Mouse (Mus musculus) forebrain, embryonic 14.5 days (tissue): ENCODE measurements around the gene Tmem63b. TPM values are rescaled to one million over a fixed set of nuclear protein-coding genes. Genes with fewer than 3 reads are reported as not detected.
A peak's percentile ranks its signal among the peaks of the same experiment; 100 is the strongest.

Experiments
- ATAC-seq: fragments of 200-750 bp; cut with Nextera tagmentation; 2 replicates; pipeline ENCODE4 v1.8.0; 2017; ENCODE audit warnings: mild to moderate bottlenecking, moderate library complexity
- DNase-seq: peaks from one replicate; pipeline ENCODE4 v3.0.0-alpha.2; 2015; ENCODE audit warnings: low spot score
- H3K27ac ChIP-seq: fragments of 300-500 bp; sonication (generic); 2 replicates; pipeline ENCODE4 v1.5.1; 2014; ENCODE audit warnings: low read depth, mild to moderate bottlenecking, control low read depth, low read length, moderate library complexity
- H3K27me3 ChIP-seq: fragments of 300-500 bp; sonication (generic); replicated peaks from 2 replicates; pipeline ENCODE4 v1.6.1; 2014; ENCODE audit warnings: low read length, control low read depth, mixed read lengths; ENCODE audit not compliant: control insufficient read depth, insufficient read depth
- H3K36me3 ChIP-seq: fragments of 300-500 bp; sonication (generic); 2 replicates; pipeline ENCODE4 v1.6.1; 2014; ENCODE audit warnings: low read length, control low read depth; ENCODE audit not compliant: control insufficient read depth, insufficient read depth
- H3K4me1 ChIP-seq: fragments of 300-500 bp; sonication (generic); 2 replicates; pipeline ENCODE4 v1.6.1; 2014; ENCODE audit warnings: antibody characterized with exemption, low read length, control low read depth; ENCODE audit not compliant: control insufficient read depth, insufficient read depth
- H3K4me2 ChIP-seq: fragments of 300-500 bp; sonication (generic); 2 replicates; pipeline ENCODE4 v1.6.1; 2014; ENCODE audit warnings: mild to moderate bottlenecking, control low read depth, low read length
- H3K4me3 ChIP-seq: fragments of 300-500 bp; sonication (generic); 2 replicates; pipeline ENCODE4 v1.5.1; 2014; ENCODE audit warnings: low read depth, low read length, control low read depth
- H3K9ac ChIP-seq: fragments of 300-500 bp; sonication (generic); 2 replicates; pipeline ENCODE4 v1.6.1; 2014; ENCODE audit warnings: mild to moderate bottlenecking, low read length, control low read depth, moderate library complexity
- H3K9me3 ChIP-seq: fragments of 300-500 bp; sonication (generic); replicated peaks from 2 replicates; pipeline ENCODE4 v1.6.1; 2016; ENCODE audit warnings: low read length, control low read depth, mixed read lengths; ENCODE audit not compliant: control insufficient read depth
- WGBS: fragments of 180-500 bp; shearing (Covaris S2); extraction: QIAGEN DNeasy Blood & Tissue Kit; methylation state at CpG from one replicate; pipeline ENCODE4 v1.1.7; 2014; 5-methylcytosine and 5-hydroxymethylcytosine counted together
- polyA plus RNA-seq: library from polyadenylated mRNA; unstranded; fragments of >200 nt; fragmentation: Nextera tagmentation; extraction: Ambion mirVana; gene quantifications from 2 replicates; pipeline ENCODE4 v1.2.1, GENCODE M21; 2014

The Tmem63b gene
- 70.9 and 81.1 TPM in 2 replicates for polyA plus RNA-seq

GRCm38 (mm10) chr17:45686716-45687115, at the start of gene Tmem63b:
Tmem63b (minus strand) TSS chr17:45686905.
- ATAC-seq (peak; percentile 2; the same call in 1 of the 2 replicates), DNase-seq (peak; percentile 26)
- H3K4me3 ChIP-seq, result peak within 1 kb of the TSS; percentile 96
- H3K27ac ChIP-seq, result peak within 1 kb of the TSS; percentile 86
- no peaks in the 10 kb centered on the region for H3K27me3 ChIP-seq
- peak within 1 kb of the TSS; percentile 90 for H3K4me2 ChIP-seq
- H3K9ac ChIP-seq, result peak within 1 kb of the TSS; percentile 95
- H3K4me1 ChIP-seq, result peaks cover 25% of the 10 kb centered on the region
- no peaks in the 10 kb centered on the region for H3K9me3 ChIP-seq
- no peaks in the 10 kb centered on the region for H3K36me3 ChIP-seq
- 6% methylated on average over 12 of the region's 12 CpGs for WGBS

GRCm38 (mm10) chr17:45735382-45736310, 48.9 kb upstream of the Tmem63b start:
- Histone ChIP-seq H3K9me3 (no peaks in the 10 kb centered on the region), H3K27me3 (no peaks in the 10 kb centered on the region), H3K4me3 (peak overlapping the region; percentile 40), H3K9ac (peak overlapping the region; percentile 69), H3K27ac (peak overlapping the region; percentile 79), H3K4me1 (peaks cover 35% of the 10 kb centered on the region), H3K4me2 (peak overlapping the region; percentile 55), H3K36me3 (no peaks in the 10 kb centered on the region)
- DNase-seq, result peak; percentile 91
- WGBS, result 9% methylated on average over 10 of the region's 10 CpGs
- peak; percentile 33 for ATAC-seq

- Histone ChIP-seq H3K4me3 (no peak overlapping the region), H3K4me1 (peaks cover 35% of the 10 kb centered on the region), H3K9me3 (no peaks in the 10 kb centered on the region), H3K9ac (peak overlapping the region; percentile 18; the same call in 1 of the 2 replicates), H3K4me2 (no peak overlapping the region), H3K27me3 (no peaks in the 10 kb centered on the region), H3K36me3 (no peaks in the 10 kb centered on the region), H3K27ac (peak overlapping the region; percentile 79; the same call in 1 of the 2 replicates)
- ATAC-seq (no peak), DNase-seq (no peak)
- 53% methylated on average over 4 of the region's 4 CpGs for WGBS
Observed at GRCm38 (mm10) chr17:45734881-45735280, 48.2 kb upstream of the Tmem63b start.

GRCm38 (mm10) chr17:45734333-45734732, 47.6 kb upstream of the Tmem63b start:
- peak overlapping the region; percentile 45 for H3K27ac ChIP-seq
- DNase-seq, result peak; percentile 71
- H3K4me2 ChIP-seq, result peak overlapping the region; percentile 78
- H3K4me1 ChIP-seq, result peaks cover 35% of the 10 kb centered on the region
- peak overlapping the region; percentile 30; the same call in 1 of the 2 replicates for H3K4me3 ChIP-seq
- peak overlapping the region; percentile 55 for H3K9ac ChIP-seq
- no peak for ATAC-seq
- H3K27me3 ChIP-seq, result no peaks in the 10 kb centered on the region
- H3K9me3 ChIP-seq, result no peaks in the 10 kb centered on the region
- no peaks in the 10 kb centered on the region for H3K36me3 ChIP-seq
- WGBS, result 4% methylated on average over 3 of the region's 3 CpGs

GRCm38 (mm10) chr17:45733735-45734301, 47.1 kb upstream of the Tmem63b start, which contains the start of gene 1600014C23Rik:
1600014C23Rik (minus strand) TSS chr17:45733844.
- H3K9ac ChIP-seq, result peak within 1 kb of the TSS; percentile 55
- H3K36me3 ChIP-seq, result no peaks in the 10 kb centered on the region
- no peaks in the 10 kb centered on the region for H3K27me3 ChIP-seq
- H3K4me3 ChIP-seq, result peak within 1 kb of the TSS; percentile 30
- no peaks in the 10 kb centered on the region for H3K9me3 ChIP-seq
- H3K4me1 ChIP-seq, result peaks cover 35% of the 10 kb centered on the region
- peak; percentile 66 for ATAC-seq
- under 1% methylated on average over 40 of the region's 41 CpGs for WGBS
- peak within 1 kb of the TSS; percentile 45 for H3K27ac ChIP-seq
- peak within 1 kb of the TSS; percentile 78 for H3K4me2 ChIP-seq
- peak; percentile 89 for DNase-seq

GRCm38 (mm10) chr17:45733038-45733734, 46.5 kb upstream of the Tmem63b start:
- H3K4me2 ChIP-seq, result peak overlapping the region; percentile 78
- H3K27me3 ChIP-seq, result no peaks in the 10 kb centered on the region
- ATAC-seq (peak; percentile 1), DNase-seq (peak; percentile 23)
- H3K4me3 ChIP-seq, result peak overlapping the region; percentile 30
- no peaks in the 10 kb centered on the region for H3K9me3 ChIP-seq
- WGBS, result 28% methylated on average over 19 of the region's 19 CpGs
- peaks cover 35% of the 10 kb centered on the region for H3K4me1 ChIP-seq
- no peaks in the 10 kb centered on the region for H3K36me3 ChIP-seq
- peak overlapping the region; percentile 55 for H3K9ac ChIP-seq
- H3K27ac ChIP-seq, result no peak overlapping the region

- ATAC-seq (0 out of 2 replicates have a peak, but pooled peaks have one; percentile 13), DNase-seq (peak; percentile 92)
- H3K9me3 ChIP-seq, result no peaks in the 10 kb centered on the region
- H3K27ac ChIP-seq, result no peak overlapping the region
- no peaks in the 10 kb centered on the region for H3K36me3 ChIP-seq
- H3K27me3 ChIP-seq, result no peaks in the 10 kb centered on the region
- H3K9ac ChIP-seq, result no peak overlapping the region
- H3K4me3 ChIP-seq, result no peak overlapping the region
- H3K4me2 ChIP-seq, result no peak overlapping the region
- 18% methylated on average over 9 of the region's 9 CpGs for WGBS
- H3K4me1 ChIP-seq, result peaks cover 29% of the 10 kb centered on the region
Observed at GRCm38 (mm10) chr17:45731172-45731864, 44.6 kb upstream of the Tmem63b start.

GRCm38 (mm10) chr17:45730696-45731095, 44.0 kb upstream of the Tmem63b start:
- H3K9ac ChIP-seq, result no peak overlapping the region
- no peak overlapping the region for H3K27ac ChIP-seq
- ATAC-seq (no peak), DNase-seq (no peak)
- peaks cover 24% of the 10 kb centered on the region for H3K4me1 ChIP-seq
- no peaks in the 10 kb centered on the region for H3K9me3 ChIP-seq
- H3K4me2 ChIP-seq, result no peak overlapping the region
- H3K4me3 ChIP-seq, result no peak overlapping the region
- WGBS, result 90% methylated on average over 4 of the region's 4 CpGs
- H3K27me3 ChIP-seq, result no peaks in the 10 kb centered on the region
- no peaks in the 10 kb centered on the region for H3K36me3 ChIP-seq
